Mouse (Mus musculus) kidney, postnatal 0 days (tissue): ENCODE measurements around the gene BC034090. TPM values are rescaled to one million over a fixed set of nuclear protein-coding genes. Genes with fewer than 3 reads are reported as not detected.
A peak's percentile ranks its signal among the peaks of the same experiment; 100 is the strongest.

Experiments
- ATAC-seq: fragments of 200-750 bp; cut with Nextera tagmentation; replicated peaks from 2 replicates; pipeline ENCODE4 v1.8.0; 2017; ENCODE audit warnings: low read depth, moderate number of reproducible peaks, moderate TSS enrichment, moderate library complexity; ENCODE audit not compliant: low FRiP score
- DNase-seq: peaks from one replicate; pipeline ENCODE4 v3.0.0-alpha.2; 2016; ENCODE audit warnings: low spot score
- H3K27ac ChIP-seq: fragments of 300-500 bp; sonication (generic); 2 replicates; pipeline ENCODE4 v1.5.1; 2014; ENCODE audit warnings: mild to moderate bottlenecking
- H3K27me3 ChIP-seq: fragments of 300-500 bp; sonication (generic); 2 replicates; pipeline ENCODE4 v1.6.1; 2014; ENCODE audit warnings: low read length, mixed read lengths; ENCODE audit not compliant: insufficient read depth
- H3K36me3 ChIP-seq: fragments of 300-500 bp; sonication (generic); 2 replicates; pipeline ENCODE4 v1.6.1; 2014; ENCODE audit warnings: low read length, mixed read lengths; ENCODE audit not compliant: insufficient read depth
- H3K4me1 ChIP-seq: fragments of 300-500 bp; sonication (generic); replicated peaks from 2 replicates; pipeline ENCODE4 v1.6.1; 2014; ENCODE audit warnings: antibody characterized with exemption, low read length, mixed read lengths; ENCODE audit not compliant: insufficient read depth
- H3K4me2 ChIP-seq: fragments of 300-500 bp; sonication (generic); 2 replicates; pipeline ENCODE4 v1.6.1; 2014; ENCODE audit warnings: mild to moderate bottlenecking, low read length, moderate library complexity, mixed read lengths
- H3K4me3 ChIP-seq: fragments of 300-500 bp; sonication (generic); replicated peaks from 2 replicates; pipeline ENCODE4 v1.5.1; 2014; ENCODE audit warnings: low read depth, low read length
- H3K9ac ChIP-seq: fragments of 300-500 bp; sonication (generic); 2 replicates; pipeline ENCODE4 v1.6.1; 2014; ENCODE audit warnings: low read depth, low read length
- H3K9me3 ChIP-seq: fragments of 300-500 bp; sonication (generic); replicated peaks from 2 replicates; pipeline ENCODE4 v1.6.1; 2016; ENCODE audit warnings: low read length, inconsistent platforms, mixed read lengths
- CTCF ChIP-seq: IDR thresholded peaks from 2 replicates; pipeline ENCODE4 v1.5.1; 2016; ENCODE audit warnings: antibody characterized with exemption, low read depth, mild to moderate bottlenecking, moderate library complexity
- WGBS: fragments of 180-500 bp; shearing (Covaris S2); extraction: QIAGEN DNeasy Blood & Tissue Kit; methylation state at CpG from one replicate; pipeline ENCODE4 v1.1.7; 2014; 5-methylcytosine and 5-hydroxymethylcytosine counted together
- polyA plus RNA-seq: library from polyadenylated mRNA; unstranded; fragments of >200 nt; fragmentation: Nextera tagmentation; extraction: Ambion mirVana; gene quantifications from 2 replicates; pipeline ENCODE4 v1.2.1, GENCODE M21; 2015

Gene BC034090
- polyA plus RNA-seq, 1 experiment from 2014 or later = 9.9 TPM

DNA sequence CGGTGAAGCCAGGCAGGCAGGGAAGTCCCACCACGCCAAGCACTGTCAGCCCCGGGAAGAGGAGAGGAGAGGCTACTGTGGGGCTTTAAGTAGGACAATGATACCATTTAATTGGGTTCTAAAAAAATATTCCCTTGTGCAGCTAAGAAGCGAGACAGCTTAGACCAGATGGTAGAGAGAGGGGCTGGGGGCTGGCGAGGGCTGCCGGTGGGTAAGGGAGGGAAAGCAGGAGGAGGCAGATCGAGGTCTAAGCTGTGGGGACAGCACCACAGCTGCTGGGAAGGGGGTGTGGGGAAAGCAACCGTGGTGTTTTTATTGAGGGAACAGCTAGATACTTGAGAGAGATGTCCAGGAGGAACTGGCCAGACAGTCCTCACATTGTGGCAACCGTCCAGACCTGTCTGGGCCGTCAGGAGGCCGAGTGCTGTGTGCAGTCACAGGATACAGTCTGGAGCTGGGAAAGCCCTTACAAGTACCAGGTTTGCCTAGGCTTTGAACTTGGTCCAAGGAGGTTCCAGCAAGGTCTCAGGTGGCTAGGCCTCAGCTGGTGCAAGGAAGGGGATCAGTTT lies 22.1 kb downstream of the BC034090 start:
- no peak overlapping the region for H3K4me3 ChIP-seq

DNA sequence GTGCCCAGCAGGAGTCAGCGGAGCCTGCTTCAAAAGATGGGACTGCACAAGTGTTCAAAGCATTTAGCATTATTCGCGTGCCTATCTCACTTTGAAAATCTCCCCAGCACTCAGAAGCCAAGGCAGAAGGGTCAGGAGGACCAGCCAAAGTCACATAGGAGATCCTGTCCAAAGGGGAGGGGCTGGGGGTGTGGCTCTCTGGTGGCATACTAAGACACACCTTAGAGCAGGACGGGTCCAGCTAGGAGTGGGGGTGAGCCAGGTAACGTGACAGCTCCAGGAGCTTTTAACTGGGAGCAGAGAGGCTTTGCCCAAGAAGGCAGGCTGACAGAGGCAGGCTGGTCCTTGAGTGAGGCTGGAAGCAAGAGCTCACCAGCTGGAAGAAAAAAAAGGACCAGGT lies 25.3 kb downstream of the BC034090 start:
- no peak for TF ChIP-seq CTCF
- DNase-seq (no peak), ATAC-seq (no peak)
- Histone ChIP-seq H3K4me2 (no peak overlapping the region), H3K36me3 (peaks cover 16% of the 10 kb centered on the region; the same call in 1 of the 2 replicates), H3K27me3 (no peaks in the 10 kb centered on the region), H3K27ac (no peak overlapping the region), H3K9me3 (no peaks in the 10 kb centered on the region), H3K9ac (no peak overlapping the region), H3K4me3 (no peak overlapping the region), H3K4me1 (0 out of 2 replicates have a peak, but pooled peaks cover 5% of the 10 kb centered on the region)
- 76% methylated on average over 5 of the region's 5 CpGs for WGBS

More for the DNA sequence above, 22.1 kb downstream of the BC034090 start:
- no peaks in the 10 kb centered on the region for H3K9me3 ChIP-seq
- H3K27me3 ChIP-seq = no peaks in the 10 kb centered on the region
- no peak overlapping the region for H3K27ac ChIP-seq
- DNase-seq (no peak), ATAC-seq (no peak)
- TF ChIP-seq CTCF = no peak
- WGBS = 54% methylated on average over 11 of the region's 11 CpGs
- H3K9ac ChIP-seq = no peak overlapping the region
- no peak overlapping the region for H3K4me2 ChIP-seq
- peaks cover 15% of the 10 kb centered on the region for H3K36me3 ChIP-seq
- H3K4me1 ChIP-seq = 0 out of 2 replicates have a peak, but pooled peaks cover 11% of the 10 kb centered on the region

GRCm38 (mm10) chr1:155217865-155218541 lies 26.2 kb downstream of the BC034090 start:
- ATAC-seq = no peak
- Histone ChIP-seq H3K9ac (no peak overlapping the region), H3K27me3 (no peaks in the 10 kb centered on the region), H3K4me1 (peaks cover 4% of the 10 kb centered on the region; the same call in 1 of the 2 replicates), H3K36me3 (peaks cover 16% of the 10 kb centered on the region; the same call in 1 of the 2 replicates), H3K9me3 (no peaks in the 10 kb centered on the region), H3K27ac (no peak overlapping the region), H3K4me2 (no peak overlapping the region), H3K4me3 (no peak overlapping the region)
- WGBS = 58% methylated on average over 9 of the region's 9 CpGs
- TF ChIP-seq CTCF = peak; percentile 85
- peak; percentile 74 for DNase-seq

GRCm38 (mm10) chr1:155216844-155217243 lies 27.4 kb downstream of the BC034090 start:
- Histone ChIP-seq H3K4me1 (peaks cover 15% of the 10 kb centered on the region; the same call in 1 of the 2 replicates), H3K27me3 (no peaks in the 10 kb centered on the region), H3K27ac (peak overlapping the region; percentile 75), H3K36me3 (peaks cover 16% of the 10 kb centered on the region; the same call in 1 of the 2 replicates), H3K9ac (no peak overlapping the region), H3K4me2 (no peak overlapping the region), H3K9me3 (no peaks in the 10 kb centered on the region), H3K4me3 (no peak overlapping the region)
- no peak for DNase-seq
- no peak for ATAC-seq
- no peak for TF ChIP-seq CTCF
- 56% methylated on average over 6 of the region's 6 CpGs for WGBS

GRCm38 (mm10) chr1:155216313-155216712 lies 27.9 kb downstream of the BC034090 start:
- no peaks in the 10 kb centered on the region for H3K27me3 ChIP-seq
- H3K27ac ChIP-seq = peak overlapping the region; percentile 75
- WGBS = 64% methylated on average over 11 of the region's 11 CpGs
- DNase-seq (no peak), ATAC-seq (peak; percentile 71)
- H3K9me3 ChIP-seq = no peaks in the 10 kb centered on the region
- TF ChIP-seq CTCF = no peak
- H3K9ac ChIP-seq = no peak overlapping the region
- H3K4me2 ChIP-seq = no peak overlapping the region
- H3K36me3 ChIP-seq = peaks cover 16% of the 10 kb centered on the region; the same call in 1 of the 2 replicates
- peaks cover 15% of the 10 kb centered on the region for H3K4me1 ChIP-seq
- no peak overlapping the region for H3K4me3 ChIP-seq

GRCm38 (mm10) chr1:155215066-155215764 lies 29.0 kb downstream of the BC034090 start:
- Histone ChIP-seq H3K4me2 (no peak overlapping the region), H3K4me1 (peaks cover 15% of the 10 kb centered on the region), H3K27me3 (no peaks in the 10 kb centered on the region), H3K9me3 (no peaks in the 10 kb centered on the region), H3K4me3 (no peak overlapping the region), H3K36me3 (peaks cover 16% of the 10 kb centered on the region; the same call in 1 of the 2 replicates), H3K9ac (no peak overlapping the region), H3K27ac (peak overlapping the region; percentile 75)
- ATAC-seq (no peak), DNase-seq (no peak)
- TF ChIP-seq CTCF = peak; percentile 59
- 42% methylated on average over 9 of the region's 9 CpGs for WGBS
